Mouse (Mus musculus): ENCODE results near the gene Serpinb9.
"Not testable (repeated sequence)": the region's sequence is repeated elsewhere in the genome, so short reads cannot be mapped to it uniquely, and the experiment has no call there.

The Serpinb9 gene

DNA sequence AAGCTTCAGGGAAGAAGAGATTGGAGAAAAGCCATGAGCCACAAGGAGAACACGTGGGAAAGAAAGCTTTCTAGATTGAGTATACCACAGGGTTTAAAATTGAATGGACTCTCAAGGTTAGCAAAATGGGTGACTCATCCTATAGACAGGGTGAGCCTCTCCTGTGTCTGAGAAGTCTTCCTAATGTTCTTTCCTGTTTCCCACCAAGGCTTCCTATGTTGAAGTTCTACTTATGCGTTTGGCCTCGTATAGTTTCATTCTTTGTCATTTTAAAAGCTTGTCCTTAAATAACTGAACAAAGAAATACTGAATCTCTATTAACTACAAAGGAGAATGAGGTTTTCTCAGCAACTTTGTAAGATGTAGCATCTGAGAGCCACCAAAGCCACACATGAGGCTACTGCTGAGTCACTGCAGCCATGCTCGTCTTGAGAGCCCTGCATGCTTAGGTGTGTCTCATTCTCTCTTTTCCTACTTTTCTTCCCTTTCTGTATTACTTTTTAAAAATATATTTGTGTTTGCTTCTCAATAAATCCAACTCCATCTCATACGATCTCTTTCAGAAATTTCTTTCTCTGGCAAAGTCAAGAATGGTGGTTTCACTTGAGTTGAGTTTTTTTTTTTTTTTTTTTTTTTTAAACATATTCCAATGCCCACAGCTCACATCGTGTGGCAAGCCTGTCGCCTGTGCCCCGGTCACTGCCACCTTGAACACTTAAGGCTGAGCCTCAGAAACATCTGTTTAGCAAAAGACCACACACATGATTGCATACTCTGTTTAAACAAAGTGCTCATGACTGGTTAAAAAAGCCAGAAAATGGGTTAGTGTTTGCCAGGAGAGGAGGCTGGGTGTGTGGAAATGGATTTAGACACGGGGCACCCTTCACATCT is 718 bp downstream of the Serpinb9 start:
- peak; percentile 7 for DNase-seq (ENCODE audit: low spot score)

DNA sequence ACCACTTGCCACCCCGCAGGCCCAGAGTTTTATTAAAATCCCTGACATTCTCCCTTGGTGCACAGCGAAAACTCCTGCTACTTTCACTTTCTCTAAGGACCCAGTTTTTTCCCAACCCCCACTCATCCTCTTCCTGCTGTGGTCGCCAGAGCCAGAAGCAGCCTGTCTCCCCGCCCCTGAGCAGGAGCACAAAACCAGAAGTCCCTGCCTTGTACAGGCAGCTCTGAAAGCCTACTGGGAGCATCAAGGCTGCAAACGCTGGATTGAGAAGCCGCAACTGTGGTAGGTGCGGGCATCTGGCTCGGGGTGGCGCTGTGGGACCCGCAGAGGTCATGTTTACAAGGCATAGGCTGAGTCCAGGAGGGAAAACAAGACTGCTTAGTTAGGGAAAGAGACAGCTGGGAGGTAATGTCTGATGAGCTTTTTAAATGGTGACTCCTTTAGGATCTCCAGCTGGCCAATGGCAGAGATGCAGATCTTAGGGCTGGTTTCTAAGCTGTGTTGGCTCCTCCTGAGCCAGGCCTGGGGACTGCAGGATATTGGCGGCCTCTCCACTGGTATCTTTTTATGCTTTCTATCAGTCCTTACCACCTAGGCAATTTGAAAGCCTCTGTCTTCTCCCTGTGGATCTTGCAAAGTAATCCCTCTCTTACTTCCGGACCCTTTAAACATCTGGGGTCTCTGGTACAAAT is 1.5 kb downstream of the Serpinb9 start:
- peak; percentile 79 for DNase-seq (ENCODE audit: low spot score)

DNA sequence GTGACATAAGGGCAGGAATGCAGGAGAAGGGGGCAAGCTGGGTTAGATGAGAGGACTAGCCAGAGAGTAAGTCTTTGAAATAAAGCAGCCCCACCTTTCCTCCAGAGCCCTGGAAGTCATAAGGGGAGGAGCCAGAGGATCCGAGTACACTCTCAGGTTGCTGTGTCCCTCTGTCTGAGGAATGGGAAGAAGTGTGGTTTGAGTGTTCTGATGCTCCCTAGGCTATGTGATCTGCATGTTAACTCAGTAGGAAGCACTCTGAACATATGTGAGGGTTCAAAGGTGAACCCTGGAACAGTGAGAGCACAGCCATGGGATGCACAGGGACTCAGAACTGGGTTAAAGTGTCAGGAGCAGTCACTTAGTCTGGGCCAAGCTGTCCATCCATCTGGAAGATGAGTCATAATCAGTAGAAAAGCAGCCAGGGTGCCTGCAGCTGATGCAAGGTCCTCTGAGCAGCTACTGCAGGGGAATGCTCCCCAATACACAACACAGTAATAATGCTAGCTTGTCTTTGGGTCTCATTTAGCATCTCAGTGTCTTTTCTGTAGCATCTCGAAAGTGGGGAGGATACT is 2.5 kb downstream of the Serpinb9 start:
- DNase-seq (ENCODE audit: low spot score), result no peak

DNA sequence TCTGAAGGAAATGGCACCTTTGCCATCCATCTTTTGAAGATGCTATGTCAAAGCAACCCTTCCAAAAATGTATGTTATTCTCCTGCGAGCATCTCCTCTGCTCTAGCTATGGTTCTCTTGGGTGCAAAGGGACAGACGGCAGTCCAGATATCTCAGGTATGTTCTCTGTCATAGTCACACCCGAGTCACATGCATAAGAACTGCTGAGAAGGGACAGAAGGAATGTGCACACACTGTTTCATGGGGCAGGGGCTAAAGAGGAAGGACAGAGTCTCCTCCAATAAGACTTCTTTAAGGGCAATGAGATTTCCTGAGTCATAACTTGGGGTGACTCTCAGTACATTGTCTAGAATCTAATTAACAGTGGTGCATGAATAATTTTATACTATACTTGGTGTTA is 3.5 kb downstream of the Serpinb9 start:
- DNase-seq (ENCODE audit: low spot score), result no peak

DNA sequence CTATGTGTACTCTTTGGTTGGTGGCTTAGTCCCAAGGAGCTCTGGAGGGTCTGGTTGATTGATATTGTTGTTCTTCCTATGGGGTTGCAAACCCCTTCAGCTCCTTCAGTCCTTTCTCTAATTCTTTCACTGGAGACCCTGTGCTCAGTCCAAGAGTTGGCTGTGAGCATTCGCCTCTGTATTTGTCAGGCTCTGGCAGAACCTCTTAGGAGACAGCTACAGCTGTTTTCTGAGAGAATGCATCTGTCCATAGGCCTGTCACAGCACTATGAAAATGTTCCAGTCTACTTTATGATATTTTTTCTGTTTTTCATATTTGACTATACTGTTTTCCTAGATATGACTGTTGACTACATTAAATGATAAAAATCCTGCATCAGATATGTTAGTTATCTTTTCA is 9.3 kb downstream of the Serpinb9 start:
- DNase-seq (ENCODE audit: low spot score), result no peak

DNA sequence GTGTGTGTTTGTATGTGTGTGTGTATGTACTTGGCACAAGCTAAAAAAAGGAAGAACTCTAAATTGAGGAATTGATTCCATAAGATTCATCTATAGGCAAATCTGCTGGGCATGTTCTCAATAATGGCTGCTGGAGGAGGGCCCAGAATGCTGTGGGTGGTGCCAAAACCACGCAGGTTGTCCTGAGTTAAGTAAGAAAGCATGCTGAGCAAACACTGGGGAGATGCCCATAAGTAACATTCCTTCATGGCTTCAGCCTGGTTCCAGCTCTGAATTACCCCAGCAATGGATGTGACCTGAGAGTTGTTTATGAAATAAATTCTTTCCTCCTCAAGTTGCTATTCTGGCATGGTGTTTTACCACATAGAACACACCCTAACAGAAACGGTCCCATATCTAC is 10.2 kb downstream of the Serpinb9 start:
- no peak for DNase-seq (ENCODE audit: low spot score)

DNA sequence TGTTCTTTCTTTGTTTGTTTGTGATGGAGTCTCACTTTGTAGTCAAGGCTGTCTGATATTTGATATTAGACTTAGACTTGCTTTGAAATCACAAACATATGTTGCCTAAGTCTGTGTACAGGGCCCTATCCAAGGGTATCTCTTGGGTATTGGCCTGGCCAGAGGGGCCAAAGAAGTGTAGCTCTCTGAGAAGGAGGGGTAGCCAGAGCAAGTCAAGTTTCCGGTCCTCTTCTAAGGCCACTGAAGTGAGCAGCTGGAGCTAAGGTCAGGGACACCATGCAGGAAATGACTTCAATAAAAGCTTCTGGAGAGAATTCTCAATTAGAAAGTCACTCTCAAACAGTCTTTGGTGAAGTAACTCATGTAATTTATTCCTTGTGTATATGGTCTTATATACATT is 19.3 kb downstream of the Serpinb9 start:
- DNase-seq (ENCODE audit: low spot score), result no peak

DNA sequence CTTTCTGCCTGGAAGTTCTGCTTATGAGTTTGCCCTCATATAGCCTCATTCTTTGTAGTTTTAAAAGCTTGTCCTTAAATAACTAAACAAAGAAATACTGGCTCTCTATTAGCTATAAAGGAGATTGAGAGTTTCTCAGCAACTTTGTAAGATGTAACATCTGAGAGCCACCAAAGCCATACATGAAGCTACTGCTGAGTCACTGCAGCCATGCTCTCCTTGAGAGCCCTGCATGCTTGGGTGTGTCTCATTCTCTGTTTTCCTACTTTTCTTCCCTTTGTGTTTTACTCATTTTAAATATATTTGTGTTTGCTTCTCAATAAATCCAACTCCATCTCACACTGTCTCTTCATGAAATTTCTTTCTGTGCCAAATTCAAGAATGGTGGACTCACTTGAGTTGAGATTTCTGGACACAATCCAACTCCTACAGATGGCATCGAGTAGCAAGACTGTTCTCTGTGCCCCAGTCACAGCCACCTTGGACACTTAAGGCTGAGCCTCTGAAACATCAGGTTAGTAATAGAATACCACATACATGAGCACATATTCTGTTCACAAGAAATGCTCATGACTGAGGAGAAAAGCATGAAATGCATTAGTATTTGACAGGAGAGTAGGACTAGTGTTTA is 23.5 kb downstream of the Serpinb9 start:
- DNase-seq (ENCODE audit: low spot score), result no peak

DNA sequence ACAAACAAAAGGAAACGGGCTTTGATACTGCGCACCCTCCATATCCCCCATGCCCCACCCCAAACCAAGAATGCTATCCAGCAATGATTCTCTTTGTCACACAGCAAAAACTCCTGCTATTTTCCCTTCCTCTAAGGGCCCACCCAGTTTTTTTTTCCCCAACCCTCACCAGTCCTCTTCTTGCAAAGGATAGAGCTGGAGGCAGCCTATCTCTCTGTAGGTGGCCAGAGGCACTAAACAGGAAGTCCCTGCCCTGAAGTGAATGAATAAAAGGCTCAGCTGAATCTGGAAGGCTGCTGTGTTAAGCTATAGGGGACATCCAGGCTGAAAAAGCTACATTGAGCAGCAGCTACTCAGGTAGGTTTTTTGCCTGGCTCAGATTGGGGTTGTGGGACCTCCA is 24.2 kb downstream of the Serpinb9 start, which contains the start of gene Serpinb9b:
TSS of gene Serpinb9b (plus strand) at position 173 of the 400 bp plus-strand sequence.
- no peak for DNase-seq (ENCODE audit: low spot score)

DNA sequence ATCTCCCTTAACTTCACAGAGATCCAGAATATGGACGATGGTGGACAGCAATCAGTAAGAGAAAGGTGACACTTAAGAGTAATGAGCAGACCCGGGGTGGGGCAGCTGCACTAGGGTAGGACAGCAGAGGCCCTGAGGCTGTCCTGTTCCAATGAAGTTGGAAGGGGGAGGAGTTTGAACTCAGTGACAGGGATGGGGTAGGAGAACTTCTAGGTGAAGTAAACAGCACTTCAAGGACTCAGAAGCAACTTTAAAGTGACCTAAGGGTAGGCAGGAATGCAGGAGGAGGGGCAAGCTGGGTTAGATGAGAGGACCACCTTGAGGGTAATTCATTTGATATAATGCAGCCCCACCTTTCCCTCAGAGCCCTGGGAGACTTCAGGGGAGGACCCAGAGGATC is 25.1 kb downstream of the Serpinb9 start:
- DNase-seq (ENCODE audit: low spot score), result no peak

DNA sequence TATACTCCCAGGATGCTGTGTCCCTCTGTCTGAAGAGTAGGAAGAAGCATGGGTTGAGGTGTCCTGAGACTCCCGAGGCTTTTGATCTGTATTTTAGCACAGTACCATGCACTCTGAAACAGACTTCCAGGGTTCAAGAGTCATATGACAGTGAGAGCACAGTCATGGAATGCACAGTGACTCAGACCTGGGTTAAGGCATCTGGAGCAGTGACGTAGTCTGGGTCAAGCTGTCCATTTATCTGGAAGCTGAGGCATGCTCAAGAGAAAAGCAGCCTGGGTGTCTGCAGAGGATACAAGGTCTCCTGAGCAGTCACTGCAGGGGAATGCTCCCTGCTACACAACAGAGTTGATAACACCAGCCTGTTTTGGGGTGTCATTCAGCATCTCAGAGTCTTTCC is 25.5 kb downstream of the Serpinb9 start:
- DNase-seq (ENCODE audit: low spot score), result no peak

DNA sequence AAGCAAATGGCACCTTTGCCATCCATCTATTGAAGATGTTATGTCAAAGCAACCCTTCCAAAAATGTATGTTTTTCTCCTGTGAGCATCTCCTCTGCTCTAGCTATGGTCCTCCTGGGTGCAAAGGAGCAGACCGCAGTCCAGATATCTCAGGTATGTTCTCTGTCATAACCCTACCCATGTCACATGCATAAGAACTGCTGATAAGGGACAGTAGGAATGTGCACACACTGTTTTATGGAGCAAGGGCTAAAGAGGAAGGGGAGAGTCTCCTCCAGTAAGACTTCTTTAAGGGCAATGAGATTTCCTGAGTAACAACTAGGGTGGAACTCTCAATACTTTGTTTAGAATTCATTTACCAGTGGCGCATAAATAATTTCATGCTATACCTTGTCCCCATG is 26.4 kb downstream of the Serpinb9 start:
- not testable (repeated sequence) for DNase-seq (ENCODE audit: low spot score)

DNA sequence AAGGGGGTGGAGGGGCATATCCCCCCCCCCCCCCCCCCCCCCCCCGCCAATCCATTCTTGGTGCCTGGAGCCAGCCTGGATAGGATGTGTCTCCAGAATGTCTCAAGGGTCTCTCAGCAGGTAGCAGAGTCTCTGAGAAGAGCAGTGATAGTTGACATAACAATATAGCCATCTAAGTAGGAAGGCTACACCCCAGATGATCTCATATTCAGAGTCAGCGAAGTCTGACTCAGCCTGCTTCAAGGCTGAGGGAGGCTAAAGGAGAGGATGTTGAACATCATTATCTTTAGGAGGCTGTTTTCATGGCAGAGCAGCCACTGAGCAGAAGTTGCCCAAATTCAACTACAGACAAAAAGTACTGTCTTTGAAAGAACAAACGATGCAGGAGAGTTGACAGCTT is 27.2 kb downstream of the Serpinb9 start:
- no peak for DNase-seq (ENCODE audit: low spot score)

DNA sequence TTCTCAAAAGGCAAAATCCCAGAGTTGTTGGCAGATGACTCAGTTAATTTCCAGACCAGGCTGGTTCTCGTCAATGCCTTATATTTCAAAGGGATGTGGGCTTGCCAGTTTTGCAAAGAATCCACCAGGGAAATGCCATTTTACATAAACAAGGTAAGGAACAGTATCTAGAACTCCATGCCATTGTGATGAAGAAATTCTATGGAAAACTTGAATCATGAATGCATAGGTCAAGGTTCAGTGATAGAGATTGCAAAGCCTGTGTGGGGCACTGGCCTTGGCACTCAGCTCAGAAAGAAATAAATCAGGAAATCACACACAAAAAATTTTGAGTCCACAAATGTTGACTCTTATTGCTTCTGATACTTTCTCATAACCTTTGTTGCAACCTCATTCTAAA is 32.5 kb downstream of the Serpinb9 start:
- DNase-seq (ENCODE audit: low spot score), result no peak

DNA sequence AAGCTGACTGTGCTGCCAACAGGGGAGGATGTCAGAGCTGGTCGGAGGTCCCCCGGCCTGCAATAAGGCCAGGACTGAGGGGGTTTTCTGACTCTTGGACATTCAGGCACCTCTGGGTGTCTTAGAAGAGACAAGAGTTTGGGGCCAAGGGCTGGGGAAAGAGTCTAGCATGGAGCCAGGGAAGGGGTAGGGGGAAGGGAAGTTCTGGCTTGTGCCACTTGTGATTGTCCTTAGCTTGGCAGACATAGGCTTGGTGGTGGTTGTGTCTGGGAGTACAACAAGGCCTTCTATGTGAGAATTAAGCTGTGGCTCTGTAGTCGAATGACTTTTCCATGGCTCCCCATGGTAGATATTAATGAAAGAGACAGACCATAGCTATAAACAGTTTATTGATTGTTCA is 40.5 kb downstream of the Serpinb9 start:
- DNase-seq (ENCODE audit: low spot score), result no peak

DNA sequence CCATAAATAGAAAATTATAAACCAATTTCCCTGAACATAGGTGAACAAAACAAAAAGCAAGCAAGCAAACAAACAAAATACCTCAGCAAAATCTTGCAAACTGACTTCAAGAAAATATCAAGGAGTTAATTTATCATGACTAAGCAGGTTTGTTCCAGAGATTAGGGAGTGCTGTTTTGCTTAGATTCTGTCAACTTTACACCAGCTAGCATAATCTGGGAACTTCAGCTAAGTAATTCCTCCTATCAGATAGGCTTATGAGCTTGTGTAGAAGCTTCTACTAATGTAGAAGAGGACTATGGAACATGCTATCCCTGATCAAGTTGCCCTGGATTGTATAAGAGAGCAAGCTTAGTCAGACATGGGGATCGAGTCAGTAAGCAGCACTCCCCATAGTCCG is 44.2 kb downstream of the Serpinb9 start:
- DNase-seq (ENCODE audit: low spot score), result no peak

DNA sequence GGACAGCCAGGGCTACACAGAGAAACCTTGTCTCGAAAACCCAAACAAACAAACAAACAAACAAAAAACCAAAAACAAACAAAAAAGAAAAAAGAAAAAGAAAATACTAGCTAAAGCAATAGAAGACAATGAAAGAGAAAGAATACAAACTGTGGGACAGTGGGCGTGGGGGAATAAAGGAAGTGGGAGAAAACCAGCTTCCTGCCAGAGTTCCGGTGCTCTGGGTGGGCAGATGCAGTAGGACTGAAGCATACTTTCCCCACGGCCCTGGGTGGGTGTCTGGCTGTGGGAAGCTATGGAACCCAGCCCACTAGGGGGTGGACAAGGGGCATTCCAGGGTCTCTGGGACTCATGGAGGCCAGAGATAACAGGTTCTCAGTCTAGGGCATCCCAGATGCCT is 45.1 kb downstream of the Serpinb9 start:
- no peak for DNase-seq (ENCODE audit: low spot score)

DNA sequence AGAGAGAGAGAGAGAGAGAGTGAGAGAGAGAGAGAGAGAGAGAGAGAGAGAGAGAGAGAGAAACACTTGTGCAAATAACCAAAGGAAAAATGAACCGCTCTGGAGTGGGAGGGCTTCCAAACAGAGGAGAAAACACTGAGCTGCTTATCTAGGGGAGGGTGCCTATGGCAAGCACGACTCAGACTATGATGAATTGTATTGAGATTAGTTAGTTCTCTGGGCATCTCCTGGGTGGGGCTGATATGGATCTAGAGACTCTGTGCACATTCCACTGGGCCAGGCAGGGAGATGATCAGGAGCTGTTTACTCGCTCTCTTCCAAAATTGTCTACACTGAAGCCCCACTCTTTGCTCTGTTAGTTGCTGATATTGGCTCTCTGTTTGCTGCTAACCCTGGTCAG is 48.6 kb downstream of the Serpinb9 start:
- DNase-seq (ENCODE audit: low spot score), result no peak

DNA sequence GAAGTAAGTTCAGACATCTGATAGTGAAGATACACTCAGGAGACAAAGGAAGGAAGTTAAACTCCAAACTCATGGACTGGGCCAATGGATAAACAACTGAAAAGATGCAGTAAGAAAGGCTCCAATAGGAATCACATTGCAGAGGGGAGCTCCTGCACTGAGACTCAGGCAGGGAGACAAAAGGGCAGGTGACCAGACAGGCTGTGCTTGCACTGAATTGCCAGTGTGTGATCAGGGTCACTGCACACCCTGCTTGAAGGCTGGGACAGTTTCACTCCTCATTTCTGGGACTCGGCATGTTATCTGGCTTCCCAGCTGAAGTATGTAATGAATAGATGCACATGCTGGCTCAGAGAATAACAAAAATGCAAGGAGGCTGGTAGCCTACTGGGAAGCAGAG is 60.0 kb downstream of the Serpinb9 start:
- no peak for DNase-seq (ENCODE audit: low spot score)
